Mouse (Mus musculus) erythroblast, embryonic 14.5 days (primary cell): Measurements from ENCODE around the gene Tsfm.

Experiments used
- GATA1 ChIP-seq: IDR thresholded peaks from 2 replicates; pipeline ENCODE4 v1.6.1; 2012; ENCODE audit warnings: low read length, inconsistent platforms, mixed read lengths
- TAL1 ChIP-seq: IDR thresholded peaks from 3 replicates; pipeline ENCODE4 v1.6.1; 2012; ENCODE audit warnings: low read length, inconsistent platforms, mixed read lengths

GRCm38 (mm10) chr10:127076082-127076481 is 45.4 kb upstream of the Tsfm start:
- TF ChIP-seq TAL1, result no peak
- TF ChIP-seq GATA1, result no peak
